Mouse (Mus musculus): ENCODE measurements around the gene Gnaq.

Gene Gnaq

GRCm38 (mm10) chr19:16371680-16372079 lies 239.0 kb downstream of the Gnaq start:
- DNase-seq (ENCODE audit: low spot score in 2 of 2) = no peak

- peak in 1 of 2 experiments; percentile 47 for DNase-seq (ENCODE audit: low spot score in 2 of 2)
These were observed 240.3 kb downstream of the Gnaq start for GRCm38 (mm10) chr19:16372752-16373486.

- no peak for DNase-seq (ENCODE audit: low spot score in 2 of 2)
These were observed 243.2 kb downstream of the Gnaq start for GRCm38 (mm10) chr19:16375881-16376280.

GRCm38 (mm10) chr19:16378565-16378964 lies 245.9 kb downstream of the Gnaq start:
- no peak for DNase-seq (ENCODE audit: low spot score in 2 of 2)

GRCm38 (mm10) chr19:16379687-16380086 lies 247.1 kb downstream of the Gnaq start:
- no peak for DNase-seq (ENCODE audit: low spot score in 2 of 2)

GRCm38 (mm10) chr19:16382392-16382791 lies 249.8 kb downstream of the Gnaq start:
- DNase-seq (ENCODE audit: low spot score in 2 of 2) = no peak

- DNase-seq (ENCODE audit: low spot score in 2 of 2) = no peak
These were observed 250.5 kb downstream of the Gnaq start for GRCm38 (mm10) chr19:16383127-16383526.

GRCm38 (mm10) chr19:16384094-16384493 lies 251.5 kb downstream of the Gnaq start:
- no peak for DNase-seq (ENCODE audit: low spot score in 2 of 2)

- no peak for DNase-seq (ENCODE audit: low spot score in 2 of 2)
These were observed 252.3 kb downstream of the Gnaq start for GRCm38 (mm10) chr19:16384957-16385356.

GRCm38 (mm10) chr19:16386514-16386913 lies 253.9 kb downstream of the Gnaq start:
- DNase-seq (ENCODE audit: low spot score in 2 of 2) = no peak

- DNase-seq (ENCODE audit: low spot score in 2 of 2) = no peak
These were observed 257.7 kb downstream of the Gnaq start for GRCm38 (mm10) chr19:16390192-16390795.

- no peak for DNase-seq (ENCODE audit: low spot score in 2 of 2)
These were observed 261.8 kb downstream of the Gnaq start for GRCm38 (mm10) chr19:16394381-16394780.

- no peak for DNase-seq (ENCODE audit: low spot score in 2 of 2)
These were observed 270.5 kb downstream of the Gnaq start for GRCm38 (mm10) chr19:16403101-16403500.

- no peak for DNase-seq (ENCODE audit: low spot score in 2 of 2)
These were observed 275.1 kb downstream of the Gnaq start for GRCm38 (mm10) chr19:16407727-16408126.

- DNase-seq (ENCODE audit: low spot score in 2 of 2) = no peak
These were observed 278.7 kb downstream of the Gnaq start for GRCm38 (mm10) chr19:16411302-16411701.

- no peak for DNase-seq (ENCODE audit: low spot score in 2 of 2)
These were observed 285.5 kb downstream of the Gnaq start for GRCm38 (mm10) chr19:16418086-16418663.

GRCm38 (mm10) chr19:16425596-16425995 lies 293.0 kb downstream of the Gnaq start:
- no peak for DNase-seq (ENCODE audit: low spot score in 2 of 2)

- DNase-seq (ENCODE audit: low spot score in 2 of 2) = no peak
These were observed 298.7 kb downstream of the Gnaq start for GRCm38 (mm10) chr19:16431368-16431767.

- DNase-seq (ENCODE audit: low spot score in 2 of 2) = no peak
These were observed 302.2 kb downstream of the Gnaq start for GRCm38 (mm10) chr19:16434879-16435278.

GRCm38 (mm10) chr19:16435531-16436231 lies 303.1 kb downstream of the Gnaq start, which contains the start of gene Gna14:
TSS of gene Gna14 (plus strand) at chr19:16435762.
- DNase-seq (ENCODE audit: low spot score in 2 of 2) = peak; percentile 12 to 36

- peak in 1 of 2 experiments; percentile 17 for DNase-seq (ENCODE audit: low spot score in 2 of 2)
These were observed 303.9 kb downstream of the Gnaq start for GRCm38 (mm10) chr19:16436335-16437169.
